Mouse (Mus musculus): Measurements from ENCODE around the gene Rdh19.
"Not testable (repeated sequence)": the region's sequence is repeated elsewhere in the genome, so short reads cannot be mapped to it uniquely, and the experiment has no call there.

Gene Rdh19

DNA sequence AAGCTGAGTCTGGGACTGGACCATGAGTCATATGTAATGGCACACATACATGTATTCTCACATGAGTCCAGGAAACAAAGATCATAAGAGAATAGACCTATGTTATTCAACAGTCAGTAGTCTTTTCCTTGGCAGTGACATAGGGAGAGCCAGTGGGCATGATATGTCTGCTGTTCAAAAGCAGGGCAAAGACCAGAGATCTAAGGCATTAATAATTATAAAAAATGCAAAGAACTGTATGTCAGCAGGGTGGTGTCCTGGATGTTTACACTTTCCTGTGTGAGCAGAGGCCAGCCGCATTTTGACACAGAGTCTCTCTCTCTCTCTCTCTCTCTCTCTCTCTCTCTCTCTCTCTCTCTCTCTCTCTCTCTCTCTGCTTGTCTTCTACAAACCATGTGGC, at the start of gene Rdh19:
Rdh19 (plus strand) TSS at position 301 of the 400 bp plus-strand sequence.
- DNase-seq, result no peak

GRCm38 (mm10) chr10:127800891-127801290, 48.8 kb upstream of the Rdh19 start, which contains the start of gene Rdh16:
TSS of gene Rdh16 (plus strand) at chr10:127801152.
- DNase-seq, result no peak

GRCm38 (mm10) chr10:127801612-127802011, 48.1 kb upstream of the Rdh19 start:
- no peak for DNase-seq

GRCm38 (mm10) chr10:127802236-127802635, 47.5 kb upstream of the Rdh19 start:
- DNase-seq, result no peak

DNA sequence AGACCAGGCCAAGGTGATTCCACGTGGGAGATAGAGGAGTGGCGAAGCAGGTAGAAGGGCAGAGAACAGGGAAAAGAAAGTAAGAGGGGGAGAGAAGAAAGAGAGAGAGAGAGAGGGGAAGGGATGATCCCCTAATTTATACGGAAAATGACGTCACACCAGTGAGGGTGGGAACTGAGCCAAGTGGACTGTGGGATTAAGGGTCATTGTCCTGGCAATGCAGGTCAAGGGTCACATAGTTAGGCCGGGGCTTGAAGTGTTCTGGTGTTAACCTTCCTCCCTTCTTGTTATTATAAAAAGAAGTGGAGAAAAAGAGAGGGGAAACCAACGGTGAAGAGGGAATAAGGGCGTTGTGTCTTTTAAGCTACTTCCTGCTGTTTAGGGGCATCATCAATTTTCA, 45.3 kb upstream of the Rdh19 start:
- no peak for DNase-seq

GRCm38 (mm10) chr10:127815888-127816287, 33.8 kb upstream of the Rdh19 start:
- DNase-seq, result no peak

- not testable (repeated sequence) for DNase-seq
These were observed 32.3 kb upstream of the Rdh19 start for GRCm38 (mm10) chr10:127817268-127817910.

DNA sequence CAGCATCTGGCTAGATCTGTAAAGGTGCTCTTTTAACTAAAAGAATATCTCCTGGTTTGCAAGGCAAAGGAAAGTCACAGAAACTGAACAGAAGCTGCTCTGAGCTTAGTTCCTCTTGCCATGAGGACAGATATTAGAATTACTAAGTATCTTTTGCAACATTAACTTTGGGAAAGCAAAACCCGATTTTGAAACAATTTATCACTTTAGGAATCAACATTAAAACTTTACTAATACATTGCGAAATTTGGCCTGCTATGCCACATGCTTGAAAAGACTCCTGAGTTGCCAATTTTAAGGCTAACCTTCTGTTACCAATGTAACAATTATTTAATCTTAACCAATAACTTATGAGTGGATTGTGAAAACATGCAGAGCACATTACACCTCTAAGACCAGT, 27.9 kb upstream of the Rdh19 start:
- DNase-seq, result not testable (repeated sequence)

DNA sequence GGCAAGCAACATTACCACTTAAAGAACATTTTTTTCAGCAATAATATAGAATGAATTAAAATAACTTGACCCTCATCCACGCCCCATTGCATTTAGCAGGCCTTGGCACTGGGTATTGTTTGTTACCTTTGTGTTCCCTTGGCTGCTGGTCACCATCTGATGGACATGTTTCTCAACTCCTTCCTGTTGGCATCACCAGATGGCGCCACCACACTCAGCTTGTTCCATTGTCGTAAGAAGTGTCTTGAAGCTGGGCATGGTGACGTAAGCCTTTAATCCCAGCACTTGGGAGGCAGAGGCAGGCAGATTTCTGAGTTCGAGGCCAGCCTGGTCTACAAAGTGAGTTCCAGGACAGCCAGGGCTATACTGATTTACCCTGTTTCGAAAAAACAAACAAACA, 24.3 kb upstream of the Rdh19 start:
- DNase-seq, result no peak

DNA sequence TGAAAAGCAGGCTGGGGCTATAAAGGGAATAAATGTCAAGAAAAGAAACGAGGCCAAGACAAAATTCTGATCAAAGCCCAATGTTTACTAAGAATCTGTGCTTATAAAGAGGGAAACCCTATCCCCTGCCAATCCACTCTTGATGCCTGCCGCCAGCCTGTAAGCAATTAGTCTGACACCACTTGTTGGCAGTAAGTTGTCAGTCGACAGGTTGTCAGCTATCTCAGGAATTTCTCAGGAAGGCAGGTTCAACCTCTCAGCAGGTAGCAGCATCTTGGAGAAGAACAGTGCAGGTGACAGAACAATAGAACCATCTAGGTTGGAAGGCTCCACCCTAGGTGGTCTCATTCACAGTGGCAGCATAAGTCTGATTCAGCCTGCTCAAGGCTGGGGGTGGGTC, 20.6 kb upstream of the Rdh19 start:
- DNase-seq, result no peak

DNA sequence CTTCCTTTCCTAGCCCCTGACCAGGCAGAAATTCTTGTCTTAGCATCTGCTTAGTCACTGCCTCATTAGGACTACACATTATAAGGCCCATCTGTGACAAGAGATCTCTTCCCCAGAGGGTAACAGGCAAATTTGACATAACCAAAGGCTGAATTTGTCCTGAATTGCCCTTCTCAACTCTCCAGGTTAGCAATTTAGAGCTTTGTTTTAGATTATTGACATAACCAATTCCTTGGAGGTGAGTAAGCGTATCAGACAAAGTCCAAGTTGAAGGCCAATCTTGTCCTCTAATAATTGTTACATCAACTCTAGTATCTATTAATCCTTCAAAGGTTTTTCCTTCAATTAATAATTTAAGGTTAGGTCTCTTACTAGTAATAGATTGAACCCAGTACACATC, 15.5 kb upstream of the Rdh19 start:
- not testable (repeated sequence) for DNase-seq

- DNase-seq, result no peak
These were observed 14.4 kb upstream of the Rdh19 start for GRCm38 (mm10) chr10:127835292-127835691.

GRCm38 (mm10) chr10:127837793-127838192, 11.9 kb upstream of the Rdh19 start:
- DNase-seq, result not testable (repeated sequence)

- no peak for DNase-seq
These were observed 11.2 kb upstream of the Rdh19 start for GRCm38 (mm10) chr10:127838539-127838938.

- DNase-seq, result no peak
These were observed 9.0 kb upstream of the Rdh19 start for GRCm38 (mm10) chr10:127840776-127841175.

DNA sequence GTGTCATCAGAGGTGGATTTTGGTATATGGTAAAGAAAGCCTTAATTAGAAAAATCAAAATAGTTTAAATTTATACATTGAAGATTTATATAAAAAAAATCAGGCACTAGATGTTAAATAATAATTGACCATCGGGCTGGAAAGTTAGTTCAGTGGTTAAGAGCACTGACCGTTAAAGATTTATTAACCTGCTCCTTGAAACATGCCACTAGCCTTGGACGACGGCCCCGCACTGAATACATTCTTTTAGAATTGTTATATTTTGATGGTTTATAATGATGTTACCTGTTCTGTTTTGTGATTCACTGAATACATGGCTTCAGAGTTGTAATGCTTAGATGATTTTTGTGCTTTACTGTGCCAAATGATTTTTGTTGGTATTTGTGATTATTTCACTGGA, 3.8 kb upstream of the Rdh19 start:
- DNase-seq, result not testable (repeated sequence)

DNA sequence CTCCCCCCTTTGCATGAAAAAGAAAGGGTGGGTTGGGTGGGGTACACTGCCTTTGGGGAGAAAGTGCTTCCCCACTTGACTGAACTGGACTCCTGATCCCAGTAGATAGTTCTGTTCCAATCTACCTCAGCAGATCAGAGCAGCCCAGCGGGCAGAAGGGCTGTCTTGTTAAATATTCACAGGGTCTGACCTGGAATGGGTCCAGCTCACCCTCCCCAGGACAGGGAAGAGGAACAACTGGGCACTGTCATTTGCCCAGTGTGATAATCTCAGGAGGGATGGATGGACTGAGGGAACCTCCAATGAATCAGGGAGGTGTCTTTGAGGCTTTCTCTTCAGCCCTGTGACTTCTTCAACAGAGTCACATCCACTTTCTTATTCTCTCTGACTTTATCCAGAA, 1.6 kb upstream of the Rdh19 start:
- no peak for DNase-seq

DNA sequence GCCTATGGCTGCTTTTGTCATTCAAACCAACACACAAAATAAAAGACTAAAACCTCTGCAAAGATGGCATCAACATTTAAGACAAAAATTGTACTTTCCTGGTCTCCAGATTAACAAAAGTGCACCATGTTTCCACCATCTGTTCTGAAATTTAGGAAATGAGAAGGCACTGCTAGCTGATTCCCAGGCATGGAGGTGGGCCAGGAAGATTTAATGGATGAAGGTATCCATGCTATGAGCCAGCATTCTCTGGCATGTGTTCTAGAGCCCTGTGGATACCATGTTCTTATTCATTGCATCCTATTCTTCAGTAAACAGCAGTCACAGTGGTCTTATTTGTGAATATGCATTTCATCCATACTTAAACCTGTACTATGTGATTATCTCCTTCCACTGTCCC, 6.6 kb downstream of the Rdh19 start:
- DNase-seq, result no peak

- no peak for DNase-seq
These were observed 15.2 kb downstream of the Rdh19 start for GRCm38 (mm10) chr10:127864931-127865330.

- no peak for DNase-seq
These were observed 16.5 kb downstream of the Rdh19 start, which contains the start of gene Rdh16f2 for GRCm38 (mm10) chr10:127866232-127866631. TSS of gene Rdh16f2 (plus strand) at chr10:127866474.

- DNase-seq, result no peak
These were observed 22.8 kb downstream of the Rdh19 start for GRCm38 (mm10) chr10:127872484-127872883.

GRCm38 (mm10) chr10:127877681-127878080, 28.0 kb downstream of the Rdh19 start:
- DNase-seq, result no peak

DNA sequence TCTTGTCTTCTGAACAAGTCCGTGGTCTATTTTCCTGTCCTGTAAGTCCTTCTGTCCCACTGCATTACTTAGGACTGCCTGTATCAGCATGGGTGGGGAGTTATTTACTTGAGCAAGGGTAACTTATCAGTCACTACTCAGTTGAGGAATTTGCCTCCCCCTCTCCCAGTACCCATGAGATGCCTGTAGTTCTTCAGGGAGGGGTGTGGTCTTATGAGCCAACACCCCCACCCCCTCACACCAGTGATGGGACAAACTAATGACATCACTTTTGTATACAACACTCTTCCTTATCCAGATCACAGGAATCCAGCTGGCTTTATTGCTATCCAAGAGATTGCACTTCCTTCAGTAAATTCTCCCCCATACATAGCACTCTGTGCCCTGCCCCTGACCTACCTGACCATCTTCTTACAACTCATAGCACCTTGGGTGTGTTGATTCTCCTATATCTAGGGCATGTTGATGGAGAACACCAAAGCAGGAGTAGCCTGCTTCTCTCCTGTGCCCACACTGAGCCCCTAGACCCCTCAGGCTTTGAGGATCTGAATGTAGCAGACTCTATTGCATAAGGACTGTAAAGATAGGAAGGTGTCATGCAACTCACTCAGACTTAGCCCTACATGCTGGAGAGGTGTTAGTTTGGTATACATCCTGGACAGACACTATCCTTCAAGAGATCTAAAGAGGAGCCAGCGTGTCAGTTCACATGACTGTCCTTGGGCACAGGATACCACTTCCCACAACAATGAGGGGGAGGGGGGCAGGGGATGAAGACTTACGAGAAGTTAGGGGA, 28.7 kb downstream of the Rdh19 start:
- no peak for DNase-seq

- DNase-seq, result no peak
These were observed 29.5 kb downstream of the Rdh19 start for GRCm38 (mm10) chr10:127879155-127879688.

Measured in spleen, adult 18-20 months (tissue).